Mouse (Mus musculus) cerebellum, postnatal 36 days (tissue): ENCODE data around the gene Ppil1.
A peak's percentile ranks its signal among the peaks of the same experiment; 100 is the strongest.

Source experiments
- DNase-seq, 2 experiments: peaks; one replicate each; pipeline ENCODE4 v3.0.0; 2021 to 2022; ENCODE audit warnings: mixed read lengths in 2 of 2

The Ppil1 gene

GRCm38 (mm10) chr17:29263840-29264633 is at the start of gene Ppil1:
Gene Ppil1 (minus strand): TSS chr17:29264186.
- DNase-seq: peak; percentile 82

GRCm38 (mm10) chr17:29313300-29313699 is 49.3 kb upstream of the Ppil1 start:
- no peak for DNase-seq

GRCm38 (mm10) chr17:29312082-29312481 is 48.1 kb upstream of the Ppil1 start:
- DNase-seq: no peak

- DNase-seq: no peak
Measured at GRCm38 (mm10) chr17:29311602-29312001, 47.6 kb upstream of the Ppil1 start.

GRCm38 (mm10) chr17:29310056-29310623 is 46.2 kb upstream of the Ppil1 start:
- DNase-seq: no peak

- DNase-seq: no peak
Measured at GRCm38 (mm10) chr17:29305871-29306270, 41.9 kb upstream of the Ppil1 start.

- peak; percentile 54 to 59 for DNase-seq
Measured at GRCm38 (mm10) chr17:29305058-29305806, 41.2 kb upstream of the Ppil1 start.

DNA sequence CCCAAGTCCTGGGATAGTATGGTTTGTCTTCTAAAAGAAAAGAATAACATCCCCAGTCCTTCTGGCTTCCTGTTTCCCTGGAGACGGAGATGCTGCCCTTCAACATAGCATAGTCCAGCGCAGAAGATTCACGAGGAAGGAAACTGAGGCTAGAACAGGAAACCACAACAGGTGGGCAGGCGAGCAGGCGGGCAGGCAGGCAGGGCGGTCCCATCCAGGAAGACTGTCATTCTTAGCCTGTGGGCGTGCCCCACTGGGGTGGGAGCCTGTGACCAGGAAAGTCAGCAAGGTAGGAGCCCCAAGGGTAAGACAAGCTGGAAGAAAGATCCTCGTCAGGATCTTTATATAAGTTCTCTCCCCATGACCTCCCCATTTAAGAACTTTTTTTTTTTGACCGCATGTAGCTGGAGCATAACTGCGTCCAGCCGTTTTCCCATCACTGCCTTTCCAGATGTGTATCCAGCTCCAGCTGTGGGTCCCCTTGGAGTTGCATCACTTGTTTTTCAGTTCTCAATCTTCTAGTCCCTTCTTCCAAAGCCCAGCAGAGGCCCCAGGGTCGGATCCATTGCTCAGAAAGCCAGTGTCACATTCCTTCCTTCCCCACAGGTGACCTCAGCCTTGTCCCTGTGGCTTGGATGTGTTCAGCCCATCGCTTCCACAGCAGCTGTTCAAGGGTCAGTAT is 40.5 kb upstream of the Ppil1 start:
- DNase-seq: no peak

- DNase-seq: no peak
Measured at GRCm38 (mm10) chr17:29303856-29304255, 39.9 kb upstream of the Ppil1 start.

DNA sequence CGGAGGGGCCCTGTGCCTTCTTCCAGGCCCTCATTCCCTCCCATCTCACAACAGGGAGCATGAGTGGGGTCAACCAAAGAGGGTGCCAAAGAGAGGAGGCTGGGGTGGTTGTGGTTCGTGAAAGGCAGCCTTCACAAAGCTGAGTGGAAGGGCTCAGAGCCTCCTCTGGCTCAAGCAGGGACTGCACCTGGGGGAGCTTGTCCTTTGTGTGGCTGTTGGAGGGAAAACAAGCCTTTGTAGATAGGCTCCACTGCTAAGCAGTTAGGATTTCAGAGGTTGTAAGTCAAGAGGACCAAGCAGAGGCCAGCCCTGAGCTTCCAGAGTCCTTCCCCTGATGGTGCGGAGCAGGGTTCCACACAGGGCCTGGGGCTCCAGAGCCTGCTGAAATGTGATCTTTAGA is 39.1 kb upstream of the Ppil1 start:
- no peak for DNase-seq

GRCm38 (mm10) chr17:29302149-29302548 is 38.2 kb upstream of the Ppil1 start:
- DNase-seq: no peak

GRCm38 (mm10) chr17:29301421-29301820 is 37.4 kb upstream of the Ppil1 start:
- DNase-seq: no peak

DNA sequence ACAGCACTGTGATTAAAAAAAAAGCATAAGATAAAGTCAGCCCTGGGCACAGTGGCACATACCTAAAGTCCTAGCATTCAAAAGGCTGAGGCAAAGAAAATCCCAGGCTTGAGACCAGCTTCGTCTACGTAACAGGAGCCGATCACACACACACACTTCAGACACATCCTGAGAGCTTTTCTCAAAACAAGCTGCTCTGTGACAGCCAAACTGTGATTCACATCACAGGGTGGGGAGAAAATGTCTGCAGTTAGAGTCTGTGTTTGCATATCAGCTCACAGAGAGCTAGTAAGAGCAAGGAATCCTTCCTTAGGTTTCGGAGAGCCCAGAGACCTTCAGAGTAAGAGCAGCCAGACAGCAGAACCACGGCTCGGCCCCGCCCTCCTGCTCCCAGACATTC is 36.9 kb upstream of the Ppil1 start:
- no peak for DNase-seq

- no peak for DNase-seq
Measured at GRCm38 (mm10) chr17:29299282-29299681, 35.3 kb upstream of the Ppil1 start.

GRCm38 (mm10) chr17:29297813-29298212 is 33.8 kb upstream of the Ppil1 start:
- no peak for DNase-seq

DNA sequence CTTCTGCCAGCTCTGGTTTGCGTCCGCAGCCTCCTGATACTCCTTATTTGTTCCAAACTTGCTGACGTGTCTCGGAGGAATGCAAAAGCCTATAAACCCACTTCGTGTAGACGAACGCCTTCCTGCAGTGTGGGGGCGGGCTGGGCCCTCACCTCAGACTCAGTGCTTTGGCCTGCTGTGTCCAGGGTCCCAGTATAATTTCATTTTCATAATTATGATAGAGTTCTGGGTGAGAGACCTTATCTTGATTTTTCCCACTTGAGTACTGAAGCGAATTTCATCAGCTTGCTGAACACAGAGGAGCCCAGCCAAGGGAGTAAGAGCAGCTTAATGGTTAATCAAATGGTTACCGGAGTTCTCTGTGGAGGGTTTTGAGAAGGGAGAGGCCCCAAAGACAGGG is 33.3 kb upstream of the Ppil1 start:
- DNase-seq: no peak

DNA sequence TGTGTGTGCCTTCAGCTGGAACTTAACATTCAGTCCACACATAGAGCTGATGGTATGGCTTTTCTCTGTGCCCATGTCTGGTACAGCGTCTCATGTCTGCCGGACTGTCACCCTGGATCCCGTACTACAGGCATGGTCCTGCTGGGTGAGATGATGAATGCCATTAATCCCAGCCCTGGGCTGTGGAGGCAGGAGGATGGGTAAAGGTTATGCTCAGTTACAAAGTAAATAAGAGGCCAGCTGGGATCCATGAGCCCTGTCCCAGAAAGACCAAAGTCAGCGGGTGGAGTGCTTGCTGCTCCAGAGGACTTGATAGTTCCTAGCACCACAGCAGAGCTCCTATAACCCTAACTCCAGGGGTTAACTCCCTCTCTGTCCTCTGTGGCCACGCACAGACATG is 31.8 kb upstream of the Ppil1 start:
- DNase-seq: no peak

DNA sequence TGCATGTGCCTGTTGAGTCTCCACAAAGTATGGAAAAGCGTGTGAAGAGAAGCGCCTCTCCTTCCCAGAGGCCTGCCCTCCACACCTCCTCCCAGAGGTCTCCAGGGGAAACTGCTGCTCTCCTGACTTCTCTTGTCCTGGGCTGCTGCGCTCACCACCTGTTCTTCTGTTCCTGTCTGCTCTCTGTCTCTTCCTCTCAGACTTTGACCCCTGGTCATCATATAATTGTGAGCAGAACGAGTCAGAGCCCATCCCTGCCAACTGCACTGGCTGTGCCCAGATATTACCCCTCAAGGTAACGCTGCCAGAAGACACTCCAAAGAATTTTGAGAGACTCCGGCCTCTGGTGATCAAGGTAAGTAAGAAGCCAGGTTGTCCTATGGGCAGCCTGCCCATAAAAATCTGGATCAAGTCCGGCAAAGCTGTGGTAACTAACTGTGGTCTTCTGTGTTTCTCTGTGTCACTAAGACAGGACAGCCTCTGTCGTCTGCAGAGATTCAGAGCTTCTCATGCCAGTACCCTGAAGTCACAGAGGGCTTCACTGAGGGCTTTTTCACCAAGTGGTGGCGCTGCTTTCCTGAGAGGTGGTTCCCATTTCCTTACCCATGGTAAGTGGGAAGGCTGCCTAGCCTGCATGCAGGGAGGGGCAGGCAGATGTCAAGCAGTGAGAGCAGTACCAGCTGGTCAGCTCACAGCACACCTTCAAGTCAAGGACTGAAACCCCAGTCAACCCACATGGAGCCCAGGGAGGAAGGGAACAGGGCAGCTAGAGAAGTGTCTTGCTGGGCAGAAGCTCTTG is 30.0 kb upstream of the Ppil1 start:
- DNase-seq: peak in 1 of 2 experiments; percentile 31

GRCm38 (mm10) chr17:29292996-29293395 is 29.0 kb upstream of the Ppil1 start:
- DNase-seq: no peak

DNA sequence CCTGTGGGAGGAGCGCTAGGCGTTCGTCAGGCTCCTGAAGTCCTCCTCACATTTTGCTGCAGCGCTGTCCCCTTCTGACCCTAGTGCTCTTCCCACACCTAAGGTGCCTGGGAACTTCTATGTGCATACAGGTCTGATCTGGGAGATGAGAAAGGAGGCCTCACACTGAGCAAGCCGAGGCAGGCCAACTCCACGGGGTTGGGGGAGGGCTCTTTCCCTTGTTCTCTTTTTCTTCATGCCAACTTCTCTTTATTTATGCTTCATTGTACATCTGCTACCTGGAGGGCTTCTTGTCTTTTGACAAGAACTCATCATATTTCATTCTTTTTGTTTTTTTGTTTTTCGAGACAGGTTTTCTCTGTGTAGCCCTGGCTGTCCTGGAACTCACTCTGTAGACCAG is 27.8 kb upstream of the Ppil1 start:
- no peak for DNase-seq

DNA sequence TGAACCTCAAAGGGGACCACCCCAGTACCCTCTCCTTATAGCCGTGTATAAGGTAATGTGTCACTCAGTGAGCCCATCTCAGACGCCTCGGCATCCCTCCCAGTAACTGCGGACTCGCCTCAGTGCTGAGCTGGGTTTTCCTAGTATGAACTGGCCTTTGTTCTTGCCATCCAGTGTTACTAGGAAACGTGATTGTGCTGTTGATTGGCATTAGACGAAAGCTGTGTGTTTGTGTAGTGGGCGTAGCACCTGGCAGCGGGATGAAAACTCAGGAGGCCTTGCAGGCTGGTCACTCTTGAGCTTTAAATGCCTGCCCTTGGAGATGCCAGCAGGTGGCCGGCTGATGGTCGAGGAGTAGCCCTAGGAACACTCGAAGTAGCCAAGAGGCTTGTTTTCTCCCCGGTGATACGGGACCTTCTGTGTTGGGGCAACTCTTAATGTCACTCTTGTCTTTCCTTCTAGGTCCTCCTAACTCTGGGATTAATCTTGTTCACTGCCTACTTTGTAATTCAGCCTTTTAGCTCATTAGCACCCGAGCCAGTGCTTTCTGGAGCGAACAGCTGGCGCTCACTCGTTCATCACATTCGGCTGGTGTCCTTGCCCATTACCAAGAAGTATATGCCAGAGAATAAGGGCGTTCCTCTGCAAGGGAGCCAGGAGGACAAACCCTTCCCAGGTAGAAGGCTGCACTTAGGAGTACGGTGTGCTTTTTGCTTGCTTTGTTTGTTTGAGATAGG is 18.4 kb upstream of the Ppil1 start:
- no peak for DNase-seq

- no peak for DNase-seq
Measured at GRCm38 (mm10) chr17:29281541-29281940, 17.6 kb upstream of the Ppil1 start.
